Mouse (Mus musculus) bone marrow macrophage, adult 2 months (primary cell): Measurements from ENCODE around the gene Steap3.

ENCODE experiments used
- CTCF ChIP-seq: IDR thresholded peaks from 2 replicates; pipeline ENCODE4 v1.5.1; 2012; ENCODE audit warnings: low read depth, mild to moderate bottlenecking, low read length, moderate library complexity
- POLR2A ChIP-seq: IDR thresholded peaks from 2 replicates; pipeline ENCODE4 v1.6.1; 2012; ENCODE audit warnings: mild to moderate bottlenecking, low read depth, low read length, borderline replicate concordance

DNA sequence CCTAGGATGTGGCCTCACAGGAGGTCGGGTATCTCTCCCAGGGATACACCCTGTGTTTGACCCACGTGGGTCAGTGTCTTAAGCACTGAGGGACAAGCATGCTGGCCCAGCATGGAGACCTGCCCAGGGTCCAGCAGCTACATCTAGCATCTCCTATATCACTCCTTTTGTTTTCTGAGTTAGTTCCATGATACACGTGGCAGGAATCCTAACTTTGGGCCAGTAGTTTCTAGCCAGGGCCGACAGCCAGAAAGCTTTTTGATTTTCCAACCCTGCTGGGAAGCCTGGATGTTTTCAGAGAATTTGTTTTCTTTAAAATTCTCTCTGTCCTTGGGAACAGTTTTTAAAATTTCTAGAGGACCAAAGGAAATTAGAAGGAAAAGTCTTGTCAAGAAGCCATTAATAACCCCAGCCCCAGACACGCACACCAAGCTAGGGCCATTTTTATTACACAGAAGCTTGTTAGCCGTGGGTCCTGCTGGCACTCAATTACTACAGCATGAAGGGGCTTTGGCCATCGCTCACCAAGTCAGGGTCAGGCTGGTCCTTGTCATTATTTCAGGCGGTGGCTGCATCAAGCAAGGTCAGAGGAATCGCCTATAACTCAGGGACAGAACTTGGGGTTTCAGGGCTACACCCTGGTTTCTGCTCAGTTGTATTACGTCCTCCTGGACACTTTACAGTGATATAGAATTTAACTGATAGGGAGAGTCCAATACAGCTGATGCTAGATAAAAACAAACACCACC, 42.6 kb downstream of the Steap3 start:
- TF ChIP-seq CTCF (no peak), POLR2A (no peak)
